Mouse (Mus musculus) cerebellum, adult 11 months (tissue): ENCODE data around the gene Rab3c.
A peak's percentile ranks its signal among the peaks of the same experiment; 100 is the strongest.

Source experiments
- DNase-seq: peaks from one replicate; pipeline ENCODE4 v3.0.0; 2022

Rab3c gene

DNA sequence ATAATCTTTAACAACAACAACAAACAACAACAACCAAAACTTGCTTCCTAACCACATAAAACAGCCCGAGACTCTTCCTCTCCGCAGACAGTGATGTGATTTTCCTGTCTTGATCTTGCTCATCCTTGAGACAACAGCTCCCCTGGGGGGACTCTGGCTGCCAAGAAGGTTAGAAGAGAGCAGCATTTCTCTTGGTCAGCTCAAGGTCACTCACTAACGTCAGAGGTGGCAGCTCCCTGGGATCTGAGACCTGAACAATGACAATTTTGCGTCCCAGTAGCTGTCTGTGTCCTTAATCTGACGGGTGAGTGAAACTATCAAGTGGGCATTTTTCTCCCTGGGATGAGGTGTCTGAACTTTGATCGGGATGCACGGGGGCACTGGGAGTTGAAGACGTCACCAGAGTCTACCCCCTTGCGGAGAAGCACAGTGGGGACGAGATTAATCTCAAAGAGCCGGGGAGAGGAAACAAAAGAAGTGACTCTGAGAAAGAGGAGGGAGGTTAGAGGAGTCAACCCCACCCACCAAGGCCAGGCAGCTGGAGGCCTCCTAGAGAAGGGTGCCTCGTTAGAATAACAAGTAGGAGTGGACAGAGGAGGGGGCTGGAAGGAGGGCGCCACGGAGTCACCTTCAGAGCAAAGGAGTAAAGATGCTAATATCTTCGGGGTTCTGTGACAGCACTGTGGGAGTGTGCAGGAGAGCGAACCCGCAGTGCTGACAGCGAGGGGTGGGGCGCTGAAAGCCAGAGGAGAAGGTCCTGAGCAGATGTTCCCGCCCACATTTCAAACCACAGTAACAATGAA lies 261.7 kb downstream of the Rab3c start:
- no peak for DNase-seq

DNA sequence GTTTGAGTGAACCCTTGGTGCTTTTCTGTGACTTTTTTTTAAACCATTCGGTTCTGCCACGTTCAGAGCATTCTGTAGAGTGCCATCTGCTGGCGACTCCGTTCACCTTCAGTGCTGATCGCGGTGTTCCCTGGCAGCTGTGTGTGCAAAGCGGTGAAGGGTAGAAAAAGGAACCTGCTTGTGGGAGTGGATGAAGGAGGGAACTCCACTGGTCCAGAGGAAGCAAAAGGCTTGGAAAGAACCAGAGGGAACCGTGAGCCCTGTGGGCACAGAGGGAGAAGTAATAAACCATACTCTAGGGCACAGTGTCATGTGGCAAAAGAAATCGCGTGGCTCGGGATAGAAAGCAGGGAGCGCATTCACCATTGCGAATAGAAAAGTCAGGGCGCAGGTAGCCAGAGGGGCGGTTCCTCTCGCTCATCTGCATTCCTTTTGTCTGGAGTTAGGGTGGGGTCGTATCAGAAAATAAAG lies 262.3 kb downstream of the Rab3c start:
- peak; percentile 71 for DNase-seq

DNA sequence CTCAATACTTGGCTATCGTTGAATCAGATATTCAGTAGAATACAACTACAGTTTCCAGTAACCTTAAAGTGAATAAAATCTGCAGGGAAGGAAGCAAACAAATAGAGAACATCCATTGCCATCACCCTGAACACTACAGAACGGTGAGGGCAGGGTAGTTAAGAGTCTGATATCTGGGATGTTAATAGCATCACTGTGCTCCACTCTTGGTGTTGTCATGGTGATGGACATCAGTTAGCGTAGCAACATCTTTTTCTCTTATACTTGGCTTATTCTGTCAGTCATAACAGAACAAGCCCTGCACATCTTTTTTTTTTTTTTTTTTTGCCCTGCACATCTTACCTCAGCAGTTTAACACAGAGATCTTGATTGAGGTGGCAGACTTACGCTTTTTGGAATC lies 268.8 kb downstream of the Rab3c start:
- no peak for DNase-seq

DNA sequence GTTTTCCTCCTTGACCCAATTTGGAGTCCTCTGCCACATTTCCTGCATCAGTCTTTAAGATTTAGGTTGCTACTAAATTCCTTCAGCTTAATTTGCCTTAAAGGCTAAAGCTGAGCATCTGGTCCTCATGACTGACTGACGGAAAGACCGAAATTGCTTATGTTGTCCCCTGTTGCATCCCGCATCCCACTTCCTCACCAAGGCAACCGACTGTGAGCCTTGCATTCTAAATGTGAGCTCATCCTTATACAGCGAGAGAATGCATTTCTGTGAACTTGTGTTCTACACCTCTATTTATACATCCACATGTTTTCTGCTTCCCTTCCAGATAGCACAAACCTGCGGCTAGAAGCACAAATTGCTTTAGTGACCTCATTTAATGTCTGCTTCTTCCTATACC lies 269.9 kb downstream of the Rab3c start:
- DNase-seq = no peak

DNA sequence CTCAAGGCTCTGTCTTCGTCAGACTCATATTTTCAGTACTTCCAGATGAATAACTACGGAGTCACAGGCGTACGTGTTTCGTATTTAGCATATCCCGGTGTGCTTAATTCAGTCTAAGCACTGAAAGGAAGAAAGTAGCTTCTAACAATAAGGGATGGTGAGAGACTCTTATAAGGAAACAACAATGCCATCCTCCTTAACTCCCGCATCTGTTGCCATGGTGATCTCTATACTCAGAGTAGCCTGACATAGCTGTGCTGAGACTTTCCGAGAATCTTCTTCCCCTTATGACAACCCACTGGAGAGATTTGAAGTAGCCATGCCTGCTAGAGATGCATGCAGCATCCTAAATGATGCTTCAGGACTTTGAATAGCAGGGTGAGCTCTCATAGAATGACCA lies 272.3 kb downstream of the Rab3c start:
- no peak for DNase-seq

DNA sequence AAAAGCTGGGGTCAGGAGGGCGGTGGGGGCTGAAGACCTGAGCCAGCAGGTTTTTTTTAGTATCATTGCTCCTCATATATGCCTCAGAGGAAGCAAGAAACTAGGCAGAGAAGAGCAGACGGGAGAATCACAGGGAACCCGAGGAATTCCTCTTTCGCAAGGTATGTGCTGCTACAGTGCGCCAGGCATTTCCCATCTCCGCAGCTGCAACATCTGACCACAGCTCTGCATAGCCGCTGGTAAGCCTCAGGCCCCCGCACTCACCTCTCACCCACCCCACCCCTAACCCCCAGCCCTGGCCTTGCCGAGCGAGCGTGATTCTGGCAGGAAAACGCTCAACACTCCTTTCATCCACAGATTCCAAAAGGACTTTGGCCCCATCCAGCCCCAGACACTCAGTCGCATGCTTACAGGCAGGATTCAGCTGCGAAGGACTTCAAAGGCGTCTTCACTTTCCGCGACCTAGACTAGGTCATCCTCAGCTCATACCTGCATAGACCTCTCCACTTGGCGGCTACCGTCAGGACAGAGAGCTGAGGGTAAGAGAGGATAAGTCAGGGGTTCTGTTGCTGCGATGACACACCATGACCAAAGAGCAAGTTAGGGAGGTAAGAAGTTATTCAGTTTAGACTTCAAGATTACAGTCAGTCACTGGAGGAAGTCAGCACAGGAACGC lies 274.6 kb downstream of the Rab3c start:
- no peak for DNase-seq
